Mouse (Mus musculus) c-Kit-positive CD71-positive TER-119-negative erythroid progenitor cells, embryonic 14.5 days (primary cell): Measurements from ENCODE around the gene Plau.

Experiments used
- DNase-seq: peaks from one replicate; pipeline ENCODE4 v3.0.0-alpha.2; 2013; ENCODE audit warnings: low read depth

The Plau gene

GRCm38 (mm10) chr14:20806116-20806840, 30.2 kb upstream of the Plau start:
- no peak for DNase-seq

DNA sequence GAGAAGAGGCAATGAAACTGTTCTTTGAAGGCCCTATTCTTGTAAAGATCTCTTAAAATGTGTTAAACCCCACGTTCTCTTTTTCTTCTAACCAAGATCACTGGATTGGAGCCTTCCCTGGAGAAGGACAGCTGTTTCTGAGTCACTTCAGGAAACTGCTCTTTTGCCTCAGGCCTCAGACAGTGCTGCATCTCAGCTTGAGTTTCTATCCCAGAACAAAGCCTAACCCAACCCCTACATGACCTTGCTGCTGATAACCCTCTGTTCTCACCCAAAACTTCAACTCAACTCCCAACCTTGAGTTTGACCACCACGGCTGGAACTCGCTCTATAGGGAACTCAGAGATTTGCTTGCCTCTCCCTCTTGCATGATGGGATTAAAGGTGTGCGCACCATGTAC, 27.1 kb upstream of the Plau start:
- DNase-seq = no peak

- no peak for DNase-seq
Measured at GRCm38 (mm10) chr14:20809820-20810219, 26.6 kb upstream of the Plau start.

DNA sequence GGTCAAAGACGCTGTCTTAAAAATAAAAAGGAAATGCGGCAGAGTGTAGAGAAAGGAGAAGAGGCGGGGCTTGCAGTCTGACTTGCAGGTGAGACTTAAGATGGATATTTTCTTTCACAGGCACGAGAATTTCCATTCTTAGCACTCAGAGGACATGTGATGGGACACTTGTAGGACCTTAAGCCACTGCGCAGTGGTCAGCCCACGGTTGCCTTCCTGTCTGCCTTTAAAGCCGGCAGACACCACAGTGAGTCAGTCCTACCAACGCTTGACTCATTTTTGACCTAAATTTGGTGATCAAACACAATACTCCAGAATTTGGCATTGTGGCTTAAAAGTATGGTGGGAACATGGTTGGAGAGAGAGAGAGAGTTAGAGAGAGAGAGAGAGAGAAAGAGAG, 25.2 kb upstream of the Plau start:
- no peak for DNase-seq

- no peak for DNase-seq
Measured at GRCm38 (mm10) chr14:20811779-20812406, 24.6 kb upstream of the Plau start.

GRCm38 (mm10) chr14:20815448-20815847, 21.0 kb upstream of the Plau start:
- DNase-seq = no peak

GRCm38 (mm10) chr14:20824517-20824916, 11.9 kb upstream of the Plau start:
- no peak for DNase-seq

GRCm38 (mm10) chr14:20825516-20825915, 10.9 kb upstream of the Plau start:
- no peak for DNase-seq

- no peak for DNase-seq
Measured at GRCm38 (mm10) chr14:20827061-20827460, 9.4 kb upstream of the Plau start.

DNA sequence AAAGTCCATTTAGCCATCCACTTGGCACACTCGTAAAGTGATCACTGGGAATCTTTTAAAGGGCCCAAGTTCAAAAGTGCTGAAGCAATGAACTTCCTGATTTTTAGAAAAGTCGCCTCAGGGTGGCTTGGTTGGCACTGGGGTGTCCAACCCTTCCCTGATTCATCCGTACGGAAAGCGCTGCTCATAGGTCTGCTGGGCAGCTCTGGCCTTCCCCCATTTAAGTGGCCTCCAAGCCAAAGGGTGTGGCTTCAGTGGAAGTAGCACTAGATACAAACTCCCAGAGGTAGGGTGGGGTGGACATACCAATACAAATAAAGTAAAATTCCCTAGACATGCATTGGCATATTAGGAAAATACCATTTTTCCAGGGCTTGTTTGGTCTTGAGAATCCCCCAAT, 9.0 kb upstream of the Plau start:
- no peak for DNase-seq

DNA sequence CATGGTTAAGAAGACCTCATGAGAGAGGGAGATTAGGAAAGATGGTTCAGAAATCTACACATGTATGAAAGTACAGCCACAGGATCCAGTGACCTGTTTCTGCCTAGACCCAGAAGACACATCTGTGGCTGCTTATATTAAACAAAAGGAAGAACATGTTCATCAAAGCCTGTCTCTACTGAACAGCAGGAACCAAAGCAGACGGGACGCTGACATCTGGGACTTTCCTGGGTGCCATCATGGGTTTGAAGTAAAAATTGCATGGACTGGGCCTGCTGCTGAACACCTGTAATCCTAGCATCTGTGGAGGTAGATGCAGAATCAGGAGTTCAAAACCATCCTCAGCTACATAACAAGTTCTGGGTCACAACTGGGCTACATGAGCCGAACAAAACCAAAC, 7.9 kb upstream of the Plau start:
- no peak for DNase-seq

DNA sequence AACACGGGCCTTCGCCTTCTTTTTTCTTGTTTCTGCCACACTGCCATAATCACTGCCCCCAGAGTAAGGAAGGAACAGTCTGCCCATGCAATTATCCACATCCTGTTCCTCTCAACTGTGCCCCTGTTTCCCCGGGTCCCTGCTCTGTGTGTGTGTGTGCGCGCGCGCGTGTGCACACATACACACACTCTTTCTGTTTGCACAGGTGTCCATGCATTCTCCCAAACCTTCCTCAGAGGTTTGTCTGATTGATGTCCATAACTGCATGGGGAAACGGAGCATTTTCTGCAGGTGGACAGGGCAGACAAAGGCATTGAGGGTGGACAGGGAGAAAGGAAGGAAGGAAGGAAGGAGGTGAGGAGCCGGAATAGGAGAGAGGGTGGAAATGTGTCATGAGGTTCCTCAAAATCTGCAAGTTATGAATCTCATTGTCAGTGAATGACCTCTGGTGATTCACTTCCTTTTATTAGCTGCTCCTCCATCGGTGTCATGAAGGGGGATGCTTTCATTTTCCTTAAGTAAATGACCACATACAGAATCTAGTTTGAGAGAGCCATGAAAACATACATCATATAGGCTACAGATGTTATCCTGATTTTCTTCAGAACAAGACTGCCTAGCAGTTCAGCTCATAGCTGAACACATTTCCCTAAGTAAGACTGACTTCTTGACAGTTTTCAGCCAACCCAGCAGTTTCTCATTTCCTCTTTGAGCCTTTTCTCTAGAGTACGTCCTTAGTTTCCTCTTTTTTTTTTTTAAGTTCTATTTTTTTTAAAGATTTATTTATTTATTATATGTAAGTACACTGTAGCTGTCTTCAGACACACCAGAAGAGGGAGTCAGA, 6.7 kb upstream of the Plau start:
- no peak for DNase-seq

DNA sequence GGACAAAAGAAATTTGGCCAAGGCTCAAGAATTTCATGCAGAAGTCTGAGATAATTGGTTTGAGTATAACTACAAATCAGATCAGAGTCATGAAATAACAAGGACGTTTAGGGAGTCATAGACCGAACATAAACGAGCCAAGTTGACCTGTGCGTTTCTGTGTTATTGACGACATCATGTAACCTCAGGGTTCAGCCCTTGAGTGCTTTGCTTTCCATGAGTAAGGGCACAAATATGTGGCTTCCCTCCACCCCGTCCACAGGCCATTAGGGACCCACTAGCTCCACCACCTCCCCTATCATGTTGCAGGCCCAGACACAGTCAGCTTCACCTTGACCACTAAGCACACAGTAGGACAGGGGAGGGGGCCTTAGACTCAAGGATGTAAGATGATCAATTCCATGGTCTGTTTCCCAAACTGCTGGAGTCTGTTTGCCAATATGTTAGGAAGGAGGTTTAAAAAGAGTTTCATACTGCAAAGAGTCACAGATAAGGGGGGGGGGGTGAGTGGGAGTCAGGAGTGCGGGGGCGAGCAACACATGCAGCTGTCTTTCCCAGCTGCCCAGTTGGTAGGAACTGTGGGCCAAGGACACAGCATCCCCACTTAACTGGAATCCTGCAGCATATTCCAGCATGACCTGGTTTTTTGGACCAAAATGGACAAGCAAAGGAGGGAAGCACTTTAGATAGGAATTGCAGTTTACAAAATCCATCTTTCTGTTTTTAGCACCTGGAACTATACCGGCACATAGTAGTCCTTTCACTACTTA, 5.1 kb upstream of the Plau start:
- DNase-seq = no peak

GRCm38 (mm10) chr14:20831915-20832314, 4.5 kb upstream of the Plau start:
- no peak for DNase-seq

GRCm38 (mm10) chr14:20833525-20833924, 2.9 kb upstream of the Plau start:
- DNase-seq = no peak

DNA sequence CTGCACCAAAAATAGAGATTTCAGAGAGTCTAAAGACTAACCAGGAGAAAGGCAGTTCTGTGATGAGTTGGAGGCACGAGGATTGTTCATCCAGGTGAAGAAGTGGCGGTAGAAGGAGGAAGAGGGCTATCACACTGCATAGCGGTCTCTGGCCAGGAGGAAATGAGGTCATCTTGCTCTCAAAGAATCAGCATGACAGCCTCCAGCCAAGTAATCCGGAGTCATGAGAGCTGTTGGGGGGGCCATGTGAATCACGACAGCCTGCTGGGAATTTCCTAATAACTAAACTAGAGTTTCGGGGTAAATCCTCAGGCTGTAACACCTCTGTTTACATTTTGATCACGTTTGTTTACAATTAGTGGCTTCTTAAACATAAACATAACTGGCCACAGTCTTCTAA, 2.3 kb upstream of the Plau start:
- DNase-seq = no peak

DNA sequence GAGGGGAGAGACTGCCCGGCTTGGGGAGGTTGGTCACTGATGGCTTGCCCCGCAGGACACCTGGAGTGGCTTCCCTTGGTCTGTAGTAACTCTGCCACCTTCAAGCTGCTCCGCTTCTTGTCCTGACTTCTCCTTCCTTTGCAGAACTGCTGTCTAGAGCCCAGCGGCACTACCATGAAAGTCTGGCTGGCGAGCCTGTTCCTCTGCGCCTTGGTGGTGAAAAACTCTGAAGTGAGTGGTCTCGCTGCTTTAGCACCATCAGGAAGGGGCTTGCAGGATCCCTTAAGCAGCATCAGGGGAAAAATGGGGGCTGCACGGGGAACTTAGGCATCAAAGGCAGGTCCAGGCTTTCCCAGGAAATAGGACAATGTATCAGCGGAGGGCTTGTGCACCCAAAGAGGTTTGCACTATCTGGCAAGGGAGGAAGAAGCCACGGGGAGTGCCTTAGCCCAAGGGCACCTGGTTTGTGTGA, 481 bp downstream of the Plau start:
- DNase-seq = no peak

DNA sequence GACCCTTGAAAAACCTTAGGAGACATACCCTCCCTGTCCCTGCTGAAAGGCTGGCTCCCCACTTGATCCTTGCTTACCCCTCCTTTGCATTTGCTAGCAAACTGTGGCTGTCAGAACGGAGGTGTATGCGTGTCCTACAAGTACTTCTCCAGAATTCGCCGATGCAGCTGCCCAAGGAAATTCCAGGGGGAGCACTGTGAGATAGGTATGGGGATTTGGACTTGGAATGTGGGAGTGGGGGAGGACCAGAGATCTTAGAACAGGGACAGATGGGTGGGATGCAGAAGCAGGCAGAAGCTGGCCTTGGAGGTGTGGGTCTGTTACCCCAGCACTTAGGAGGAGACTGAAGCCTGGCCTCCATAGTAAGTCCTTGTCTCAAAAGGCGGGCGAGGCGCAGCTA, 1.2 kb downstream of the Plau start:
- DNase-seq = no peak

DNA sequence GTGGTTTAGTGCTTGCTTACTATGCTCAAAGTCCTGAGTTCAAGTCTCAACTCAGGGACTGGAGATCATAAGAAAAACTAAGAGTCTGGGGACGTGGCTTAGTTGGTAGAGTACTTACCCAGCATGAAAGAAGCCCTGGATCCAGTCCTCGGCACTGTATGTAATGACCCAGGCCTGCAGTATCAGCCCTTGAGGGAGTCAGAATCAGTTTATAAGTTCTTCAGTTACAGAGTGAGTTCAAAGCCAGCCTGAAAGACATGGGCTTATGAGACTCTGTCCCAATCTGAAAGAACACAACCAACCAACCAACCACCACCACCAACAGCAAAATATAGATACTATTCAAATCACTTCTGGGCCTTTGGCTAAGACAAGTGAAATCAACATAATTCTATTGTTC, 5.1 kb downstream of the Plau start:
- DNase-seq = no peak

DNA sequence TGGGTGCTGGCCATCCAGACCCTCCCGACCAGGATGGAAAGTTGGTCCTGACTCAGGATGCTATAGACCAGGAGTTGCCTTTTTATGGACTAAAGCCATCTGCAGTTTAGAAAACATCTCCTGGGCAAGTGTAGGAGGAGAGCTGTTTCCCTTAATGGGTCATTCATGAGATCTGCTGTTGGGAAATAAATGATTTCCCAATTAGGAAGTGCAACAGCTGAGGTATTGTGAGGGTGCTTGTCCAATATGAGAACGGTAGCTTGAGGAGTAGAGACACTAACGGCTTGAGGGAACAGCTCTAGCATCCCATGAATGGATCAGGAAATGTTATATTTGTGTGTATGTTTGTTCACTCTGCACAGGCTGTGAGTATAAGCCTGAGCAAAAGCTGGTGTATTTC, 6.2 kb downstream of the Plau start:
- DNase-seq = no peak

DNA sequence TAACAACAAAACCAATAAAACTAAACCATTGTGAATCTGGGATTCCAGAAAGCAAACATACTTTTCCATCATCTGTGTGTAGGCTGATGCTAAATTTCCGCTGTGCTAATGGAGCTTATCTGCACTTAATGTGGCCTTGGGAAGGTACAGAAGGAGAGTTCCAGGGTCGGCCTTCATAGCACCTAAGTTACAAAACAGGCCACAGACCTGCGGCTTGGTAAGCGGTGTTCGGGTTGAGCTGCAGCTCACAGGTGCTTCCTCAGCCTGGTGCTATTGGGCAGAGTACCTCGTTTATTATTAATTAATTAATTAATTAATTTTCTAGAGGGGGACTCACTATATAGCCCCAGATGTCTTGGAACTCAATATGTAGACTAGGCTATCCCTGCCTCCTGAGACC, 7.7 kb downstream of the Plau start:
- no peak for DNase-seq
